Mouse (Mus musculus) T-helper 2 cell (primary cell): Measurements from ENCODE around the gene Sptssa.

Experiments
- in situ Hi-C: fragments of 300-600 bp; cut with MboI, MseI; formaldehyde crosslinking; loops from one replicate; pipeline ENCODE4 v1.15.1; 2025; ENCODE audit warnings: high pct_unique_total_duplicates

The Sptssa gene

GRCm38 (mm10) chr12:54655292-54656038 is 908 bp downstream of the Sptssa start:
- in situ Hi-C loops, result no loop called here

- in situ Hi-C loops, result no loop called here
Measured at GRCm38 (mm10) chr12:54654741-54655140, 1.6 kb downstream of the Sptssa start.

GRCm38 (mm10) chr12:54654141-54654540 is 2.2 kb downstream of the Sptssa start:
- in situ Hi-C loops, result no loop called here

DNA sequence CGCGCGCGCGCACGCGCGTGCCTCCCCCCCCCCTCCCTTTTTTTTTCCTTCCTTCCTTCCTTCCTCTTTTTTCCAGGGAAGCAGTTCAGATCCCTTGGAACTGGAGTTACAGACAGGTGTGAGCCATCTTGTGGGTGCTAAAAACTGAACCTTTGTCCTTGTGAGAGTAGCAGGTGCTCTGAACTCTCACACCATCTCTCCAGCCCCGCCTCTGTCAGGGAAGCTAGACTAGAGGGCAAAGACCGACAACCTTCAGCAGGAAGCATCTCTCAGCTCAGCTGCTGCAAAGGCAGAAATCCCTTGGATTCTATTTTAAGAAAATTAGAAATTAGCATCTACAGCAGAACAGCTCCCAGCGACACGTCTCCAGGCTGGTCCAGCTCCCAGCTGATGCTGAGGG is 4.0 kb downstream of the Sptssa start:
- in situ Hi-C loops, result no loop called here

- in situ Hi-C loops, result no loop called here
Measured at GRCm38 (mm10) chr12:54651820-54652219, 4.6 kb downstream of the Sptssa start.

DNA sequence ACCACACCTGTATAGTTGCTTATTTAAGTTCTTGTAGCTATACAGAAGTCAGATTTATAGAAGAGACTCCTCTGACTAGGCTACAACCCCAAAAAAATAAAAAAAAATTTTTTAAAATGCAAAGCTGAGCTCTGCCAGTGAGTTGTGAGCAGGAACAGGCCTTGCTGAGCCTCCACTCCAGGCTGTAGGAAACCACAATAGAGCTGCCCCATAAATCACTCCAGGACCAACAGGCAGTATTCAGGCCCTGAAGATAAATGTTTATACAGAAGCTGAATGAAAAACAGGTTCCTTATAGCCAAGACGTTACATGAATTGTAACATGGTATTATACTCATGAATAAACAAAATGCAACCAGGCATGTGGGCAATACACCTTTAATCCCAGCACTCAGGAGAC is 5.2 kb downstream of the Sptssa start:
- in situ Hi-C loops, result no loop called here

DNA sequence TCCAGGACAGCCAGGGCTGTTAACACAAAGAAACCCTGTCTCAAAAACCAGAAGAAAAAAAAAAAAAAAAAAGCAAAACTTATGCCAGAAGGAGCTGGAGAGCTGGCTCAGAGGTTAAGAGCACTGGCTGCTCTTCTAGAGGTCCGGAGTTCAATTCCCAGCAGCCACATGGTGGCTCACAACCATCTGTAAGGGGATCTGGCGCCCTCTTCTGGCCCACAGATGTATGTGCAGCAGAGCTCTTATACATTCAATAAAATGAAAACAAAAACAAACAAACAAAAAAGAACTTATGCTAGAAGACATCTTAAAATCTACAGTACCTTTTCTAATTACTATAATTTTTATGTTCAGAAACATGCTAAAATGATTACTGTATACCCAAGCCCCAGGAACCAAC is 11.4 kb downstream of the Sptssa start:
- in situ Hi-C loops, result no loop called here

DNA sequence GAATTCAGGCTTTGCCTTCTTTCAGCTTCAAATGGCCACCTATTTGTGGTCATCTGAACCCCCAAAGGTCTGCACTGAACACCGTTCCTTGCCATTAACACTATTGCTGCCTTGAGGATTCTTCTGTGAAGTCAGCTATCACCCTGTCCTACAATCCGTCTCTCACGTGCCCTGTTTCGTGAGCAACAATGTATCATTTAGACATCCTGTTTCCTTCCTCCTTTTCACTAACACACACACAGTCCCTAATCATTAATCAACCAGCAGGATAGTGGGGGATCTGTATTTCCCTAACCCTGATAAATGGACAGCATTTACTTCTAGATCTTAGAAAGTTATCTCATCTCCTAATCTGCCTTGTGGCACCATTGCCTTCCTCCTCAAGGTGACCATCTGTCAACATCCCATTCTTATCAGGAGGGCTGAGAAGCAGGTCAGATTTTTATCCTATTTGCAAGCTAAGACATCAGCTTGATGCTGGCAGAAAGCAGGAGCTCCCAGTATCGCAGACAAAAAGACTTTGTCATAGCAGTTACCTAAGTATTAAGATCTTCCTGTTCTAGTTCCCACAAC is 13.0 kb downstream of the Sptssa start:
- in situ Hi-C loops, result no loop called here

GRCm38 (mm10) chr12:54641374-54641773 is 15.0 kb downstream of the Sptssa start:
- in situ Hi-C loops, result no loop called here

DNA sequence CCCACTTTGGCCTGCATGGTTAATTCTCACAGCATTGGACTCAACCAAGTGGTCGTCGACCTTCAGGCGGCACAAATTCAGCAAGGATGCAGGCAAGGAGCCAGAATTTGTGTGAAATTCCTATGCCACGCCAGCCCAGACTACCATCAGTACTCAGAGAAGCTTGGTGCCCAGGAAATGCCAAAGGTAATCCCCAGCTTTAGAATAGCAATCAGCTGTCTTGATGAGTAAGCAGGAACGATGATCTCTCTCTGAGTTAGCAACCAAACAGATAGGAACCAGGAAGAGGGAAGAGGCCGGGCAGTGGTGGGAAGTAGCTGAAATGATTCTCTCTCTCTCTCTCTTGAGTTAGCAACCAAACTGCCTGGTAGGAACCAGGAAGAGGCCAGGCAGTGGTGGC is 16.1 kb downstream of the Sptssa start:
- in situ Hi-C loops, result no loop called here

GRCm38 (mm10) chr12:54637033-54637432 is 19.3 kb downstream of the Sptssa start:
- in situ Hi-C loops, result no loop called here

- in situ Hi-C loops, result no loop called here
Measured at GRCm38 (mm10) chr12:54632141-54632540, 24.2 kb downstream of the Sptssa start.

- in situ Hi-C loops, result loop anchor here (5.0 kb wide), 1 partner anchor 65 kb away; no protein-coding TSS in a partner anchor
Measured at GRCm38 (mm10) chr12:54621942-54622341, 34.4 kb downstream of the Sptssa start.

GRCm38 (mm10) chr12:54620042-54620705 is 36.2 kb downstream of the Sptssa start:
- in situ Hi-C loops, result loop anchor here (5.0 kb wide), 1 partner anchor 63 kb away; no protein-coding TSS in a partner anchor

DNA sequence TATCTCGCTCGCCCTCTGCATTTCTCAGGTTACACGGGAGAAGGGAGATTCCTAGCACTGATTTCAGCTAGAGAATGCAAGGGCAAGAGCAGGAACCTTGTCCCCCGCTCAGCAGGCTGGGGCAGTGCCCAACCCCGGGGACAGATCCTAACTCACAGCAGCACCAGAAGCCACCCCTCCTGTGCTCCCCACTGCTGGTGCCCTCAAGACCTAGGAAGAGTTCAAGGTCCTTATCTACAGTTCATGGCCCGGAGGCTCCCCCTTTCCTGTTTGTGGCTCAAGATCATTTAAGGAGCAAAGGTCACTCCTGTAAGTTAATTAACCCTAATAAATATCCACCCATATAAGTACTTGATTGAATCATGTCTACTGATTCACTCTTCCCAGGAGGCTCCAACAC is 47.4 kb downstream of the Sptssa start:
- in situ Hi-C loops, result no loop called here

- in situ Hi-C loops, result no loop called here
Measured at GRCm38 (mm10) chr12:54605203-54605602, 51.2 kb downstream of the Sptssa start.

DNA sequence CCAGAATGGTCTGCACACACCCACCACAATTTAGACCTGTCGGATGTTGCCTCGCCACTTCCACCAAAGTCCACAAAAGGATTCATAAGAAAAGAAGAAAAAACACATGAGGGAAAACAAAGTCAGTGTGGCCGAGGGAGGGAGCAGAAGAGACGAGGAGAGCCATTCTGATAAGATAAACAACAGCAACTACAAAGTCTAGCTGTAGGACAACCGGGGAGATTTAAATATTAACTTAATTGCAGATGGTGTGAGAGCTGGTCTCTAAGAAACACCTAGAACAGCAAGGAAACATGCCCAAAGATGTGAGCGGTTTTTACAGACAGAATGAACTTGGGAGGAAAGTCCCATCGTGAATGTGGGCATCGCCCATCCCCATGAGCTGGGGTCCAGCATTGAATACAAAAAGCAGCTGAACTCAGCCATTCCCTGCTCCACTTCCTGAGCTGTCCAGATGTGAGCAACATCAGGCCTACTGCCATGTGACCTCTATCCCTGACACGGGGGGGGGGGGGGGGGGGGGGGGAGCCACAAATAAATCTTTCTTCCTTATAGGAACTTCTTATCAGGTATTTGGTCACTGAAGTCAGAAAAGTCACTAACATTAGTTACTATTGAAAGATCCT is 52.7 kb downstream of the Sptssa start:
- in situ Hi-C loops, result no loop called here

GRCm38 (mm10) chr12:54600482-54600881 is 55.9 kb downstream of the Sptssa start:
- in situ Hi-C loops, result no loop called here

DNA sequence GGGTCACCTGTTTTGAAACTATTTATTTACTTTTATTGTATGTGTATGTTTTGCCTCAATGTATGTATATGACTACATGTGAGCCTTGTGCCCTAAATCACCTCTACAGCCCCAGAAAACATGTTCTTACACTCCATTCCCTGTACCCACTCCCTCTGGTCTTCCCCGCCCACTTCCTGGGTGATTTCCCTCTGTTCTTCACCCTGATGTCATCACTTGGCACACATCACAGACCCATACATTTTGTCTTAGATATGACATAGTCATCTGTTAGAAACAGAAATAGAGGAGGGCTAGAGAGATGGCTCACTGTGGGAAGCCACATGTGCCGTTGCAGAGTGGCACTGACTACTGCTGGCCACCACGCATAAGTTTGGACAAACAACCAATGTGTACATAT is 58.0 kb downstream of the Sptssa start:
- in situ Hi-C loops, result no loop called here

GRCm38 (mm10) chr12:54596715-54597114 is 59.7 kb downstream of the Sptssa start:
- in situ Hi-C loops, result no loop called here
